Mouse (Mus musculus): ENCODE results near the gene Ankrd63. TPM values are rescaled to one million over a fixed set of nuclear protein-coding genes. Genes with fewer than 3 reads are reported as not detected.

Gene Ankrd63
- polyA plus RNA-seq, 1 experiment: 1.4 TPM

DNA sequence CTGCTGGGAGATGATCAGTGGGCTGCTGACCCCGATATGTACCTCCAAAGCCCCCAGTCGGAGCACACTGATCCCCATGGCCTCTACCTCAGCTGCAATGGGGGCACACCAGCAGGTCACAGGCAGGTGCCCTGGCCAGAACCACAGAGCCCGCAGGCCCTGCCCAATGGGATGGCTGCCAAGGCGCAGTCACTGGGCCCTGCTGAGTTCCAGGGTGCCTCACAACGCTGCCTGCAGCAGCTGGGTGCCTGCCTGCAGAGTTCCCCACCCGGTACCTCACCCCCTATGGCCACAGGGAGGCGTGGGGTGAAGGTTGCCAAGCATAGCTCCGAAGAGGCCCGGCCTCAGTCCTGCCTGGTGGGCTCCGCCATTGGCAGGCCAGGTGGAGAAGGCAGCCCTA is 13.9 kb downstream of the Ankrd63 start:
- no peak overlapping the region for H3K4me3 ChIP-seq (ENCODE audit: low read depth, low read length)
- 80% methylated on average over 10 of the region's 10 CpGs for WGBS
- no peaks in the 10 kb centered on the region for H3K36me3 ChIP-seq (ENCODE audit: control insufficient read depth, insufficient read depth, low read length)
- TF ChIP-seq CTCF (IDR thresholded peaks at IDR 0.05; ENCODE audit: extremely low read depth, insufficient read length, insufficient replicate concordance, low read depth, low read length): no peak
- TF ChIP-seq POLR2A (IDR thresholded peaks at IDR 0.05; ENCODE audit: low read depth, low read length): no peak
- no peak overlapping the region for H3K27ac ChIP-seq (ENCODE audit: insufficient read depth, low read depth, low read length)
- no peaks in the 10 kb centered on the region for H3K4me1 ChIP-seq (ENCODE audit: control insufficient read depth, insufficient read depth, insufficient read length, low read length)
- no peaks in the 10 kb centered on the region for H3K27me3 ChIP-seq (ENCODE audit: control insufficient read depth, insufficient read depth, low read length)

DNA sequence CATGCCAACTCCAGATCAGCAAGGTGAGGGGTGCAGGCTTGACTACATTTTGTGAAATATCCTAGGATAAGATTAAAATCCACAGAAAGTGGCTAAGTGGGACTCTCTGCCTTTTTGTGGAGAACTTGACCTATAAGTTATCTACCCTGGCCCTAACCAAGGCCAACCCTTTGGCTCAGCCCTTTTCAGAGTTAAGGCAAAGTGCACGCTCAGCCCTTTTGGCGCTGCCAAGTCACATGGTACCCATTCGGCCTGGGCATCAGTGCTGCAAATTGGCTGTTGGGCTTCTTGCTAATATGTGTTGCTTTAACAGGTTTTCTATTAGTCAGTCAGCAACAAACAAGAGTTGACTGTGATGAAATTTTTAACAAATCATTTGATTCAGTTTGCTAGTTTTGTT is 16.0 kb downstream of the Ankrd63 start:
- H3K27me3 ChIP-seq (ENCODE audit: control insufficient read depth, insufficient read depth, low read length): no peaks in the 10 kb centered on the region
- TF ChIP-seq CTCF (IDR thresholded peaks at IDR 0.05; ENCODE audit: extremely low read depth, insufficient read length, insufficient replicate concordance, low read depth, low read length): no peak
- no peak for TF ChIP-seq POLR2A (IDR thresholded peaks at IDR 0.05; ENCODE audit: low read depth, low read length)
- H3K36me3 ChIP-seq (ENCODE audit: control insufficient read depth, insufficient read depth, low read length): no peaks in the 10 kb centered on the region
- no peak overlapping the region for H3K27ac ChIP-seq (ENCODE audit: insufficient read depth, low read depth, low read length)
- no peaks in the 10 kb centered on the region for H3K4me1 ChIP-seq (ENCODE audit: control insufficient read depth, insufficient read depth, insufficient read length, low read length)
- 83% methylated on average over 3 of the region's 3 CpGs for WGBS
- H3K4me3 ChIP-seq (ENCODE audit: low read depth, low read length): no peak overlapping the region

DNA sequence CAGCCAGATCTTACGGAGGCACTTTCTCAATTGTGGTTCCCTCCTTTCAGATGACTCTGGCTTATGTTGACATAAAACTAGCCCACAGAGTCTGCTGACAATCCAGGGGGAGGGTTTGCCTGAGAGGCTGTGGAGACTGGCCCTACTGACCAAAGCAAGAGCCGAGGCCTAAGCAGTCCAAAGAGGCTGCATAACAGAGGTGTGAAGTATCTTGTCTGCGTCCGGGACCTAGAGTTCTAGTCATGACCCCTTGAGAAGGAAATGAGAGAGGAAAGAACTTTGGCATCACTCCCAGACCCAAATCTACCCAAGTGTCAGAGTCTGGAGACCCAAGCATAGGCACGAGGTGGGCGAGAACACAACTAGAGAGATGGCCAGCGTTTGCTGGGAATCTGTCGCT is 17.1 kb downstream of the Ankrd63 start:
- Histone ChIP-seq H3K4me3 (ENCODE audit: low read depth, low read length) (no peak overlapping the region), H3K27me3 (ENCODE audit: control insufficient read depth, insufficient read depth, low read length) (no peaks in the 10 kb centered on the region), H3K4me1 (ENCODE audit: control insufficient read depth, insufficient read depth, insufficient read length, low read length) (no peaks in the 10 kb centered on the region), H3K27ac (ENCODE audit: insufficient read depth, low read depth, low read length) (no peak overlapping the region), H3K36me3 (ENCODE audit: control insufficient read depth, insufficient read depth, low read length) (no peaks in the 10 kb centered on the region)
- TF ChIP-seq POLR2A (IDR thresholded peaks at IDR 0.05; ENCODE audit: low read depth, low read length) (no peak), CTCF (IDR thresholded peaks at IDR 0.05; ENCODE audit: extremely low read depth, insufficient read length, insufficient replicate concordance, low read depth, low read length) (no peak)
- 69% methylated on average over 8 of the region's 8 CpGs for WGBS

DNA sequence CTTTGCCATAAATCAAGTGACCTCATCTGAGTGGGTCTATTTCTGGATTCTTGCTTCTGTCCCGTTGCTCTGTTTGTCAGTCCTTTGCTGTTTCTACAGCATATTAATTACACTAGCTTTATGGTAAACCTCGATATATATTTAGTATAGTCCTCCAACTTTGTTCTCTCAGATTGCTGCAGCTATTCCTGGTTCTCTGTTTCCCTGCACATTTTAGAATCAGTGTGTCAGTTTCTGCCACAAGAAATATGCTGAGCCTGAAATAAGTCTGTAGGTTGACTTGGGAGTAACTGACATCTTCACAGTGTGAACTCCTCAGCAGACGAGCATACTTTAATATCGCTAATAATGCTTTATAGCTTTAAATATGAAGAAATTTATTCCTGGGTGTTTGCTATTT is 18.7 kb downstream of the Ankrd63 start:
- H3K27me3 ChIP-seq (ENCODE audit: control insufficient read depth, insufficient read depth, low read length): no peaks in the 10 kb centered on the region
- TF ChIP-seq POLR2A (IDR thresholded peaks at IDR 0.05; ENCODE audit: low read depth, low read length): no peak
- no peak for TF ChIP-seq CTCF (IDR thresholded peaks at IDR 0.05; ENCODE audit: extremely low read depth, insufficient read length, insufficient replicate concordance, low read depth, low read length)

DNA sequence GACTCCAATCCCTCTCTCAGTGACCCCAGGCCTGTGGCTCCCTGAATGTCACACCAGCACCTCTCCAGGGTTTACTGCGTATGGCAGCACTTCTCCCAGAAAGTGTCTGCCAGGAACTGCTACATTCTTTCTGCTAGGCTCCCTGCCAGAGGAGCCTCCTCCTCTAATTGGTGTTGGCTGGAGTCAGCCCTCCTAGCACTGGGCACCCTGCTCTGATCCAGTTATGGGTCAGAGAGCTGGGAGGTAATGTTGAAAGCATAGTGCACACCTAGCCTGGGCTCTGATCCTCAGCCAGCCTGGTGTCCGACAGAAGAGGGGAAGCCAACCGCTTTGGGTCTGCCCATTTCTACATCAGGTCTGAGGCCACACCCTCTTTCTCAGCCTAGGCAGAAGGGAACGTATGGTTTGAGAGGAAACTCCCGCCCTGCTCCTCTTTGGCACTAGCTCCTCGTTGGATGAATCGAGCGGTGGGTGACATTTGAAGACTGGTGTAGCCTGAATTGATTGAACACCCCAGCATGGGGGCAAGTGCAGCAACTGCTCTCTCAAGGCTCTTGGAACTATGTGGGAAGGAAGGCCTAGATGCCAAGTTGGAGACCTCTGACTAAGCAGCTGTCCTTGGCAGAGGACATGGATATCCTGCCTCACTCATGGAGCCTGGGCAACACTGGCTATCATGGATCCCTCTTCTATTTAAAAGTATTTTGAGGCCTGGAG is 21.1 kb downstream of the Ankrd63 start:
- 80% methylated on average over 8 of the region's 8 CpGs for WGBS

More for the DNA sequence above, 18.7 kb downstream of the Ankrd63 start:
- no peaks in the 10 kb centered on the region for H3K4me1 ChIP-seq (ENCODE audit: control insufficient read depth, insufficient read depth, insufficient read length, low read length)
- 83% methylated on average over 4 of the region's 4 CpGs for WGBS
- no peak overlapping the region for H3K27ac ChIP-seq (ENCODE audit: insufficient read depth, low read depth, low read length)
- H3K36me3 ChIP-seq (ENCODE audit: control insufficient read depth, insufficient read depth, low read length): no peaks in the 10 kb centered on the region
- H3K4me3 ChIP-seq (ENCODE audit: low read depth, low read length): no peak overlapping the region

DNA sequence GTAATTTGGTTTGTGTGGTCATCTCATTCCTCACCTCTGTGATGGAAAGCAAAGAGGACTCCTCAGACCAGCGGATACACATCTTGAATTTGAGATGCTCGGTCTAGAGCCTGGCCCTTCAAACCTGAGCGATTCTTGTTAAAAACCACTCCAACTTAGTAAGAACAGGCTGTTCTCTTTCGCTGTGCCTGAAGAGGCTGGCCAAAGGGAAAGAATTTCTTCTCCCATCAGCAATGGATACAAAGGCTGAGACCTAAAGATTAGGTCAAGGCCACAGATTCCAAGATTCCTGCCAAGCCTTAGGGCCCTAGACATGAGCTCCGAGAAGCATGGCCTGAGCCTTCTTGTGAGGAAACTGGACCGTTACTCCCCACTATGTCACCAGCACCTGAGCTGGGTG is 22.8 kb downstream of the Ankrd63 start:
- no peak overlapping the region for H3K4me3 ChIP-seq (ENCODE audit: low read depth, low read length)
- no peak overlapping the region for H3K27ac ChIP-seq (ENCODE audit: insufficient read depth, low read depth, low read length)
- 94% methylated on average over 6 of the region's 6 CpGs for whole genome bisulfite sequencing
- peaks cover 9% of the 10 kb centered on the region for H3K4me1 ChIP-seq (ENCODE audit: control insufficient read depth, insufficient read depth, insufficient read length, low read length)
- H3K36me3 ChIP-seq (ENCODE audit: control insufficient read depth, insufficient read depth, low read length): no peaks in the 10 kb centered on the region
- no peak for TF ChIP-seq CTCF (IDR thresholded peaks at IDR 0.05; ENCODE audit: extremely low read depth, insufficient read length, insufficient replicate concordance, low read depth, low read length)
- no peak for TF ChIP-seq POLR2A (IDR thresholded peaks at IDR 0.05; ENCODE audit: low read depth, low read length)
- peaks cover 8% of the 10 kb centered on the region for H3K27me3 ChIP-seq (ENCODE audit: control insufficient read depth, insufficient read depth, low read length)

More for the DNA sequence above, 21.1 kb downstream of the Ankrd63 start:
- peaks cover under 1% of the 10 kb centered on the region; the same call in 1 of the 2 replicates for H3K4me1 ChIP-seq (ENCODE audit: control insufficient read depth, insufficient read depth, insufficient read length, low read length)
- no peaks in the 10 kb centered on the region for H3K36me3 ChIP-seq (ENCODE audit: control insufficient read depth, insufficient read depth, low read length)
- H3K27ac ChIP-seq (ENCODE audit: insufficient read depth, low read depth, low read length): no peak overlapping the region
- H3K4me3 ChIP-seq (ENCODE audit: low read depth, low read length): no peak overlapping the region
- TF ChIP-seq POLR2A (IDR thresholded peaks at IDR 0.05; ENCODE audit: low read depth, low read length) (no peak), CTCF (IDR thresholded peaks at IDR 0.05; ENCODE audit: extremely low read depth, insufficient read length, insufficient replicate concordance, low read depth, low read length) (no peak)
- H3K27me3 ChIP-seq (ENCODE audit: control insufficient read depth, insufficient read depth, low read length): no peaks in the 10 kb centered on the region

DNA sequence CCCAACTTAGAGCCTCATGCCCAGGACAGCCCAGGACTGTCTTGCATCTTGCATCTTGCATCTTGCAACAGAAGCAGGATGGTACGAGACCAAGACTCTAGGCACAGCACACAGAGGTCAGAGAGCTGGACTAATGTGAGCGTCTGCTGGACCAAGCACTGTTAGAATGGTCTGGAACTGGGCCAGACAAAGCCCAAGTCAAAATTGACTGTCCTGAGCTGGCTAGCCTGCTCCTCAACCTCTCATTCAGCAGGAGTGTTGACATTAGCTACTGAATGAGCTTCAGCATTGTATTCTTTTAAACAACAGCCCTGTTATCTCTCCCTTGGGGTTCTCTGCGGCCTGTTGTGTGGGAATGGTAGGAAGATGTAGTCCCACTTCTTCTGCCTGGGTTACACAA is 24.2 kb downstream of the Ankrd63 start:
- TF ChIP-seq CTCF (IDR thresholded peaks at IDR 0.05; ENCODE audit: extremely low read depth, insufficient read length, insufficient replicate concordance, low read depth, low read length) (no peak), POLR2A (IDR thresholded peaks at IDR 0.05; ENCODE audit: low read depth, low read length) (no peak)
- no peak overlapping the region for H3K4me3 ChIP-seq (ENCODE audit: low read depth, low read length)
- no peaks in the 10 kb centered on the region for H3K36me3 ChIP-seq (ENCODE audit: control insufficient read depth, insufficient read depth, low read length)
- H3K27me3 ChIP-seq (ENCODE audit: control insufficient read depth, insufficient read depth, low read length): peaks cover 8% of the 10 kb centered on the region
- WGBS: 90% methylated on average over 3 of the region's 3 CpGs
- H3K4me1 ChIP-seq (ENCODE audit: control insufficient read depth, insufficient read depth, insufficient read length, low read length): peaks cover 9% of the 10 kb centered on the region
- no peak overlapping the region for H3K27ac ChIP-seq (ENCODE audit: insufficient read depth, low read depth, low read length)
